Mouse (Mus musculus): ENCODE results near the gene Thbd.
A peak's percentile ranks its signal among the peaks of the same experiment; 100 is the strongest.

Thbd gene

GRCm38 (mm10) chr2:148387652-148388581, 20.1 kb downstream of the Thbd start:
- DNase-seq (ENCODE audit: low spot score in 2 of 2): no peak

GRCm38 (mm10) chr2:148386927-148387326, 21.1 kb downstream of the Thbd start:
- DNase-seq (ENCODE audit: low spot score in 2 of 2): no peak

GRCm38 (mm10) chr2:148386476-148386875, 21.5 kb downstream of the Thbd start:
- DNase-seq (ENCODE audit: low spot score in 2 of 2): no peak

GRCm38 (mm10) chr2:148381076-148381475, 26.9 kb downstream of the Thbd start:
- no peak for DNase-seq (ENCODE audit: low spot score in 2 of 2)

- DNase-seq (ENCODE audit: low spot score in 2 of 2): no peak
These were observed 28.0 kb downstream of the Thbd start for GRCm38 (mm10) chr2:148379899-148380413.

GRCm38 (mm10) chr2:148378817-148379342, 29.1 kb downstream of the Thbd start:
- no peak for DNase-seq (ENCODE audit: low spot score in 2 of 2)

GRCm38 (mm10) chr2:148375326-148376150, 32.5 kb downstream of the Thbd start:
- no peak for DNase-seq (ENCODE audit: low spot score in 2 of 2)

GRCm38 (mm10) chr2:148373602-148374071, 34.4 kb downstream of the Thbd start:
- no peak for DNase-seq (ENCODE audit: low spot score in 2 of 2)

- DNase-seq (ENCODE audit: low spot score in 2 of 2): peak in 1 of 2 experiments; percentile 39
These were observed 36.0 kb downstream of the Thbd start for GRCm38 (mm10) chr2:148371743-148372630.

GRCm38 (mm10) chr2:148365227-148365626, 42.8 kb downstream of the Thbd start:
- no peak for DNase-seq (ENCODE audit: low spot score in 2 of 2)

GRCm38 (mm10) chr2:148364536-148364935, 43.5 kb downstream of the Thbd start:
- DNase-seq (ENCODE audit: low spot score in 2 of 2): no peak

- DNase-seq (ENCODE audit: low spot score in 2 of 2): no peak
These were observed 50.8 kb downstream of the Thbd start for GRCm38 (mm10) chr2:148357145-148357544.

Data from urinary bladder, adult 18-20 months (tissue).